25 mouse cellular contexts compared by ENCODE assay signal in the genomic region with DNA sequence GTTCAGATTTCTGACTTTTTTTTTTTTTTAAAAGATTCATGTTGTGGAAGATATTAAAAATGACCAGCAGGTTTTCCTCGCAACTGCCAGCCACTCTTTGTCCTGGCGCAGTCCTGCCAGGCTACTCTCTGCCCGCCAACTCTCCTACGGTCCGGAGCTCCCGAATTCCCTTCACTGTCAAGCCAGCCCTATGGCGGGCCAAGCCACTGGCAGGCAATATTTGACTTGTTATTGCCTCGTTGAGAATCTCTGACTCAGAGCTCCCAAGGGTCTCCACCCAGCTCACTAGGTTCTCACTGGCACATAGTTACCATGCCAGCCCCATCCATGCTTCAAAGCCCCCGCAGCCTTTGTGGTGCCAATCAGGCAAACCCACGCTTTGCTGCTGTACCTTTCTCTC.
DNase-seq lines count a peak whose midpoint lies in the region; ATAC-seq and TF ChIP-seq lines count a peak whose summit lies in the region.
"Had no signal": no experiment of that assay in that cellular context is flagged by ENCODE, and none has a peak within 500 bp of the region (broad histone marks: within the 10 kb centered on the region; RNA-seq: fewer than 3 reads in every experiment).

No protein-coding gene starts in this region.

- no peaks in the 10 kb centered on the region for H3K4me1 ChIP-seq in ES-Bruce4 (ENCODE audit: control insufficient read depth, insufficient read depth, low read length)
- H3K4me1 ChIP-seq: embryonic facial prominence, embryonic 12.5 days; hindbrain, embryonic 12.5 days; limb, embryonic 10.5 days; neural tube, embryonic 15.5 days; stomach, embryonic 15.5 days had no signal

- peak overlapping the region; percentile 2; the same call in 1 of the 2 replicates for H3K27ac ChIP-seq in ES-Bruce4 (ENCODE audit: insufficient read depth, low read length)
- H3K27ac ChIP-seq in layer of hippocampus, adult 2 months = peak overlapping the region; percentile 62
- H3K27ac ChIP-seq: embryonic facial prominence, embryonic 12.5 days; heart, adult 2 months; hindbrain, embryonic 12.5 days; left cerebral cortex, adult 2 months; limb, embryonic 10.5 days; neural tube, embryonic 15.5 days; stomach, embryonic 15.5 days had no signal

- no peak for TF ChIP-seq POLR2A in ES-Bruce4 (IDR thresholded peaks at IDR 0.05; ENCODE audit: insufficient read depth, low read length)

- peak; percentile 82 for ATAC-seq in cerebellum, adult (ENCODE audit: insufficient number of reproducible peaks, low FRiP score, low TSS enrichment)
- ATAC-seq: forebrain, postnatal 0 days; Patski had no signal

- H3K36me3 ChIP-seq in ES-Bruce4 (ENCODE audit: control insufficient read depth, insufficient read depth, low read length, poor library complexity, severe bottlenecking) = no peaks in the 10 kb centered on the region
- H3K36me3 ChIP-seq: embryonic facial prominence, embryonic 12.5 days; G1E; hindbrain, embryonic 12.5 days; limb, embryonic 10.5 days; neural tube, embryonic 15.5 days; stomach, embryonic 15.5 days had no signal

- DNase-seq in cerebellum, adult 9-11 months = no peak
- DNase-seq in layer of hippocampus, adult 11-12 months (ENCODE audit: low spot score) = peak; percentile 16
- DNase-seq in layer of hippocampus, postnatal 10 days (ENCODE audit: low spot score in 2 of 2) = no peak
- DNase-seq in layer of hippocampus, adult 2 months (ENCODE audit: low spot score in 2 of 2) = peak; percentile 3 to 17
- no peak for DNase-seq in embryo, embryonic 10 days (ENCODE audit: low spot score)
- no peak for DNase-seq in kidney, postnatal 25 days
- DNase-seq: adrenal gland, adult 2 months; forebrain, postnatal 0 days; gastrocnemius, postnatal 36 days; heart, adult 2 months; kidney, adult 11 months; lung, postnatal 4 days; right cerebral cortex, adult 18-20 months; right cerebral cortex, postnatal 4 days; thymus, postnatal 4 days had no signal

- no peak for TF ChIP-seq CTCF in ES-Bruce4 (IDR thresholded peaks at IDR 0.05; ENCODE audit: low read depth, low read length)
- TF ChIP-seq CTCF in layer of hippocampus, adult 2 months (conservative IDR thresholded peaks at IDR 0.05) = no peak

- H3K27me3 ChIP-seq in ES-Bruce4 (ENCODE audit: control insufficient read depth, insufficient read depth, low read length, poor library complexity, severe bottlenecking) = no peaks in the 10 kb centered on the region
- H3K27me3 ChIP-seq: embryonic facial prominence, embryonic 12.5 days; hindbrain, embryonic 12.5 days; neural tube, embryonic 15.5 days; stomach, embryonic 15.5 days had no signal

- H3K9me3 ChIP-seq in ES-Bruce4 (replicated peaks; ENCODE audit: control insufficient read depth, insufficient read depth, low read length, poor library complexity, severe bottlenecking) = peaks cover 10% of the 10 kb centered on the region
- H3K9me3 ChIP-seq: embryonic facial prominence, embryonic 12.5 days; G1E; hindbrain, embryonic 12.5 days; limb, embryonic 10.5 days; neural tube, embryonic 15.5 days; stomach, embryonic 15.5 days had no signal

- H3K4me3 ChIP-seq in ES-Bruce4 (ENCODE audit: low read depth, low read length) = no peak overlapping the region
- no peak overlapping the region; the same call in 1 of the 2 replicates for H3K4me3 ChIP-seq in layer of hippocampus, adult 2 months
- H3K4me3 ChIP-seq: embryonic facial prominence, embryonic 12.5 days; heart, adult 2 months; hindbrain, embryonic 12.5 days; left cerebral cortex, adult 2 months; limb, embryonic 10.5 days; neural tube, embryonic 15.5 days; stomach, embryonic 15.5 days had no signal

- no peak overlapping the region for H3K9ac ChIP-seq in ES-Bruce4 (ENCODE audit: low read depth, poor library complexity, severe bottlenecking)
- H3K9ac ChIP-seq: embryonic facial prominence, embryonic 12.5 days; forebrain, postnatal 0 days; hindbrain, embryonic 12.5 days; neural tube, embryonic 15.5 days; stomach, embryonic 15.5 days had no signal

- no peak for TF ChIP-seq EP300 in ES-Bruce4 (IDR thresholded peaks at IDR 0.05; ENCODE audit: insufficient read depth, low read depth, low read length)

Comparison
In these comparisons a context has a peak if more than half of its experiments do, and no peak if none do; other contexts are left out.
1. DNase-seq: peak in layer of hippocampus, adult 11-12 months (single experiment) and layer of hippocampus, adult 2 months (2 of 2); none in cerebellum, adult 9-11 months (single experiment), layer of hippocampus, postnatal 10 days (0 of 2), embryo, embryonic 10 days (single experiment) and kidney, postnatal 25 days (0 of 2).